Mouse (Mus musculus): ENCODE measurements at regions not wholly inside any gene's neighbourhood (a gene's known extent, or its start where the extent isn't known, plus 50 kb on each side); places are given as distances from the start of the nearest gene placed in this dataset.

DNA sequence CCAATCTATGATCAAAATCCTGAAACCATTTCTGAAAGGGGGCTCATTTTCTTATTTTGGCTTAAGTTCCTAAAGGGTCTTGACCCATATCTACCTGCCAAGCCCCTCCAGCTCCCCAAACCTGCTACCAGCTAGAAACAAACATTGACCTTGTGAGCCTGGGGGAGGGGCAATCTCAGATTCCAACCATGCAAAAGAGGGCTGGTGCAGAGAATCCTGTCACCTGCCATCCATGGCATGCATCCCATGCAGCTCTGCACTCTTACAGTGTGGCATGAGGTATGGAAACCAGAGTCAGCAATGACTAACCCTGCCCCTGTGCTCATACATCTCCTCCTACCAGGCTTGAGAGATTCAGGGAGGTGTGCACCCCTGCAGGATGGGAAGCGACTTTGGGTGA is 90.3 kb upstream of the Kdm8 start:
- Histone ChIP-seq H3ac (ENCODE audit: control insufficient read depth, insufficient read length, low read depth) (no peak overlapping the region), H3K4me3 (ENCODE audit: insufficient read depth, poor library complexity, severe bottlenecking) (no peak overlapping the region), H3K79me3 (ENCODE audit: low read depth) (no peaks in the 10 kb centered on the region), H3K79me2 (ENCODE audit: control insufficient read depth, insufficient read depth) (no peaks in the 10 kb centered on the region), H3K36me3 (ENCODE audit: control insufficient read depth, insufficient read depth) (no peaks in the 10 kb centered on the region), H3K27me3 (ENCODE audit: control insufficient read depth, insufficient read depth, insufficient read length) (peaks cover 5% of the 10 kb centered on the region)
- TF ChIP-seq MYOD1 (IDR thresholded peaks at IDR 0.05; ENCODE audit: control insufficient read depth, insufficient read length, low read depth) = no peak
- no peak for TF ChIP-seq CTCF (IDR thresholded peaks at IDR 0.05; ENCODE audit: control insufficient read depth, insufficient read depth, insufficient read length)
- no peak for TF ChIP-seq FOSL1 (IDR thresholded peaks at IDR 0.05; ENCODE audit: insufficient read depth, low read length, poor library complexity, severe bottlenecking)
- no peak for TF ChIP-seq MAX (IDR thresholded peaks at IDR 0.05)
- TF ChIP-seq CEBPB (IDR thresholded peaks at IDR 0.05; ENCODE audit: low read depth) = no peak
- no peak for TF ChIP-seq MYOG (IDR thresholded peaks at IDR 0.05; ENCODE audit: control insufficient read depth, extremely low read depth, insufficient read length)
- TF ChIP-seq USF1 (IDR thresholded peaks at IDR 0.05; ENCODE audit: low read depth) = no peak

- Histone ChIP-seq H3ac (ENCODE audit: control insufficient read depth, insufficient read length, low read depth) (no peak overlapping the region), H3K27me3 (ENCODE audit: control insufficient read depth, insufficient read depth, insufficient read length) (peaks cover 5% of the 10 kb centered on the region), H3K79me2 (ENCODE audit: control insufficient read depth, insufficient read depth) (no peaks in the 10 kb centered on the region), H3K79me3 (ENCODE audit: low read depth) (no peaks in the 10 kb centered on the region), H3K4me3 (ENCODE audit: insufficient read depth, poor library complexity, severe bottlenecking) (no peak overlapping the region), H3K36me3 (ENCODE audit: control insufficient read depth, insufficient read depth) (no peaks in the 10 kb centered on the region)
- TF ChIP-seq MAX (IDR thresholded peaks at IDR 0.05) (no peak), MYOD1 (IDR thresholded peaks at IDR 0.05; ENCODE audit: control insufficient read depth, insufficient read length, low read depth) (no peak), CEBPB (IDR thresholded peaks at IDR 0.05; ENCODE audit: low read depth) (no peak), CTCF (IDR thresholded peaks at IDR 0.05; ENCODE audit: control insufficient read depth, insufficient read depth, insufficient read length) (no peak), FOSL1 (IDR thresholded peaks at IDR 0.05; ENCODE audit: insufficient read depth, low read length, poor library complexity, severe bottlenecking) (no peak), USF1 (IDR thresholded peaks at IDR 0.05; ENCODE audit: low read depth) (no peak), MYOG (IDR thresholded peaks at IDR 0.05; ENCODE audit: control insufficient read depth, extremely low read depth, insufficient read length) (no peak)
These were observed 89.5 kb upstream of the Kdm8 start for GRCm38 (mm10) chr7:125354956-125355355.

- Histone ChIP-seq H3ac (ENCODE audit: control insufficient read depth, insufficient read length, low read depth) (no peak overlapping the region), H3K36me3 (ENCODE audit: control insufficient read depth, insufficient read depth) (no peaks in the 10 kb centered on the region), H3K27me3 (ENCODE audit: control insufficient read depth, insufficient read depth, insufficient read length) (peaks cover 5% of the 10 kb centered on the region), H3K79me2 (ENCODE audit: control insufficient read depth, insufficient read depth) (no peaks in the 10 kb centered on the region), H3K79me3 (ENCODE audit: low read depth) (no peaks in the 10 kb centered on the region), H3K4me3 (ENCODE audit: insufficient read depth, poor library complexity, severe bottlenecking) (no peak overlapping the region)
- TF ChIP-seq FOSL1 (IDR thresholded peaks at IDR 0.05; ENCODE audit: insufficient read depth, low read length, poor library complexity, severe bottlenecking) (no peak), CEBPB (IDR thresholded peaks at IDR 0.05; ENCODE audit: low read depth) (no peak), MAX (IDR thresholded peaks at IDR 0.05) (no peak), USF1 (IDR thresholded peaks at IDR 0.05; ENCODE audit: low read depth) (no peak), MYOD1 (IDR thresholded peaks at IDR 0.05; ENCODE audit: control insufficient read depth, insufficient read length, low read depth) (no peak), MYOG (IDR thresholded peaks at IDR 0.05; ENCODE audit: control insufficient read depth, extremely low read depth, insufficient read length) (no peak), CTCF (IDR thresholded peaks at IDR 0.05; ENCODE audit: control insufficient read depth, insufficient read depth, insufficient read length) (no peak)
These were observed 86.5 kb upstream of the Kdm8 start for GRCm38 (mm10) chr7:125358016-125358415.

DNA sequence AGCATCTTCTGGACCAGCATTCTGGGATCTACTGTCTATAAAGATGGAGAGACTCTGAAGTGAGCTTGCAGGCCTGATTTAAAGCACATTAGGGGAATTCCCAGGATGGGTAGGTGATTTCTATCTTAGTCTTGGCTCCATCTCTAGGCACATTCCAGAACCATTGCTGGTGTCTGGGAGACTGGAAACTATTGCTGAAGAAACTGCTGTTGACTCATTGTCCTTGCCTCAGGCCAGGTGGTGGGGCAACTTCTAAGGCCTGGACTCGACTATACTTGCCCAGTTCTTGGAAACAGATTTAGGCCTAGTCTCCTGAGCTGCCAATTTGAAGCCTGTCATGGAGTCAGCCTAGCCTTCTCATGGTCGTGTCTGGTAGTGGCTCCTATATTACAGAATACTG is 61.5 kb upstream of the Kdm8 start:
- Histone ChIP-seq H3ac (ENCODE audit: control insufficient read depth, insufficient read length, low read depth) (no peak overlapping the region), H3K27me3 (ENCODE audit: control insufficient read depth, insufficient read depth, insufficient read length) (peaks cover 5% of the 10 kb centered on the region), H3K36me3 (ENCODE audit: control insufficient read depth, insufficient read depth) (no peaks in the 10 kb centered on the region), H3K4me3 (ENCODE audit: insufficient read depth, poor library complexity, severe bottlenecking) (no peak overlapping the region), H3K79me3 (ENCODE audit: low read depth) (no peaks in the 10 kb centered on the region), H3K79me2 (ENCODE audit: control insufficient read depth, insufficient read depth) (no peaks in the 10 kb centered on the region)
- TF ChIP-seq FOSL1 (IDR thresholded peaks at IDR 0.05; ENCODE audit: insufficient read depth, low read length, poor library complexity, severe bottlenecking) (no peak), CEBPB (IDR thresholded peaks at IDR 0.05; ENCODE audit: low read depth) (no peak), MAX (IDR thresholded peaks at IDR 0.05) (no peak), MYOG (IDR thresholded peaks at IDR 0.05; ENCODE audit: control insufficient read depth, extremely low read depth, insufficient read length) (no peak), MYOD1 (IDR thresholded peaks at IDR 0.05; ENCODE audit: control insufficient read depth, insufficient read length, low read depth) (no peak), CTCF (IDR thresholded peaks at IDR 0.05; ENCODE audit: control insufficient read depth, insufficient read depth, insufficient read length) (no peak)

DNA sequence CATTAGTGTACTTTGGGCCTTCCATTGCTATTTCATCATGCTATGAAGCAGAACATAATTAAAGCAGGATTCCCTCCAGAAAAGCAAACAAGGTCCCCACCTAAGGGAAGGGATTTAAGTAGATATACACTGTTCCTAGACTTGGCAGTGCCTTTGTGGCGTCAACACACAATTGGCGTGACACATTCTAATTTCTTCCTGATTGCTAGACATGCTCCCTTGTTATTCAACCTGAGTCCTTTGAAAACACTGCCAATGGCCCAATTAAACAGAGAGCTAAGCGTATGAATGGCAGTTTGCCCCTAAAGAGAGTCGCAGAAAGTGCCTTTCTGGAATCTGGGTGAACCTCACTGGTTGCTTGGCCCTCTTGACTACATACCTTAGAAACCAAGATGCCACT is 60.3 kb upstream of the Kdm8 start:
- no peak for TF ChIP-seq MYOG (IDR thresholded peaks at IDR 0.05; ENCODE audit: control insufficient read depth, extremely low read depth, insufficient read length)
- no peak for TF ChIP-seq CTCF (IDR thresholded peaks at IDR 0.05; ENCODE audit: control insufficient read depth, insufficient read depth, insufficient read length)
- TF ChIP-seq MAX (IDR thresholded peaks at IDR 0.05) = no peak
- TF ChIP-seq CEBPB (IDR thresholded peaks at IDR 0.05; ENCODE audit: low read depth) = no peak
- TF ChIP-seq FOSL1 (IDR thresholded peaks at IDR 0.05; ENCODE audit: insufficient read depth, low read length, poor library complexity, severe bottlenecking) = no peak
- no peak for TF ChIP-seq USF1 (IDR thresholded peaks at IDR 0.05; ENCODE audit: low read depth)
- TF ChIP-seq MYOD1 (IDR thresholded peaks at IDR 0.05; ENCODE audit: control insufficient read depth, insufficient read length, low read depth) = no peak
- Histone ChIP-seq H3K4me3 (ENCODE audit: insufficient read depth, poor library complexity, severe bottlenecking) (no peak overlapping the region), H3ac (ENCODE audit: control insufficient read depth, insufficient read length, low read depth) (no peak overlapping the region), H3K79me3 (ENCODE audit: low read depth) (no peaks in the 10 kb centered on the region), H3K36me3 (ENCODE audit: control insufficient read depth, insufficient read depth) (no peaks in the 10 kb centered on the region), H3K79me2 (ENCODE audit: control insufficient read depth, insufficient read depth) (no peaks in the 10 kb centered on the region), H3K27me3 (ENCODE audit: control insufficient read depth, insufficient read depth, insufficient read length) (peaks cover 9% of the 10 kb centered on the region)

- no peak overlapping the region for H3ac ChIP-seq (ENCODE audit: control insufficient read depth, insufficient read length, low read depth)
- H3K36me3 ChIP-seq (ENCODE audit: control insufficient read depth, insufficient read depth) = no peaks in the 10 kb centered on the region
- H3K79me3 ChIP-seq (ENCODE audit: low read depth) = no peaks in the 10 kb centered on the region
- peaks cover 10% of the 10 kb centered on the region for H3K27me3 ChIP-seq (ENCODE audit: control insufficient read depth, insufficient read depth, insufficient read length)
- TF ChIP-seq CEBPB (IDR thresholded peaks at IDR 0.05; ENCODE audit: low read depth) = no peak
- no peak for TF ChIP-seq MAX (IDR thresholded peaks at IDR 0.05)
- no peak for TF ChIP-seq CTCF (IDR thresholded peaks at IDR 0.05; ENCODE audit: control insufficient read depth, insufficient read depth, insufficient read length)
- no peak for TF ChIP-seq MYOG (IDR thresholded peaks at IDR 0.05; ENCODE audit: control insufficient read depth, extremely low read depth, insufficient read length)
- no peak for TF ChIP-seq FOSL1 (IDR thresholded peaks at IDR 0.05; ENCODE audit: insufficient read depth, low read length, poor library complexity, severe bottlenecking)
- no peak for TF ChIP-seq MYOD1 (IDR thresholded peaks at IDR 0.05; ENCODE audit: control insufficient read depth, insufficient read length, low read depth)
- TF ChIP-seq USF1 (IDR thresholded peaks at IDR 0.05; ENCODE audit: low read depth) = no peak
- no peak overlapping the region for H3K4me3 ChIP-seq (ENCODE audit: insufficient read depth, poor library complexity, severe bottlenecking)
- H3K79me2 ChIP-seq (ENCODE audit: control insufficient read depth, insufficient read depth) = no peaks in the 10 kb centered on the region
These were observed 51.9 kb upstream of the Kdm8 start for GRCm38 (mm10) chr7:125392536-125392935.

All from C2C12 (cell line).